Mouse (Mus musculus): ENCODE results near the gene Rnf150. TPM values are rescaled to one million over a fixed set of nuclear protein-coding genes. Genes with fewer than 3 reads are reported as not detected.
A peak's percentile ranks its signal among the peaks of the same experiment; 100 is the strongest.

Rnf150 gene
- polyA plus RNA-seq, 1 experiment from 2014 or later = 35.2 TPM

GRCm38 (mm10) chr8:83090446-83090845, 227.3 kb downstream of the Rnf150 start:
- Histone ChIP-seq H3K36me3 (ENCODE audit: inconsistent target) (no peaks in the 10 kb centered on the region), H3K79me2 (ENCODE audit: inconsistent target) (no peaks in the 10 kb centered on the region), H3K27ac (no peak overlapping the region), H3K4me3 (ENCODE audit: inconsistent target) (no peak overlapping the region)
- WGBS (ENCODE audit: missing documents) = 82% methylated on average over 4 of the region's 4 CpGs

- 18% methylated on average over 1 of the region's 1 CpGs for WGBS (ENCODE audit: missing documents)
- H3K36me3 ChIP-seq (ENCODE audit: inconsistent target) = no peaks in the 10 kb centered on the region
- H3K27ac ChIP-seq = no peak overlapping the region
- H3K4me3 ChIP-seq (ENCODE audit: inconsistent target) = no peak overlapping the region
- no peaks in the 10 kb centered on the region for H3K79me2 ChIP-seq (ENCODE audit: inconsistent target)
Measured at GRCm38 (mm10) chr8:83100041-83100440, 236.9 kb downstream of the Rnf150 start.

GRCm38 (mm10) chr8:83102957-83103510, 239.9 kb downstream of the Rnf150 start:
- 6% methylated on average over 7 of the region's 7 CpGs for WGBS (ENCODE audit: missing documents)
- H3K27ac ChIP-seq = peak overlapping the region; percentile 94
- no peak overlapping the region for H3K4me3 ChIP-seq (ENCODE audit: inconsistent target)
- H3K79me2 ChIP-seq (ENCODE audit: inconsistent target) = no peaks in the 10 kb centered on the region
- no peaks in the 10 kb centered on the region for H3K36me3 ChIP-seq (ENCODE audit: inconsistent target)

GRCm38 (mm10) chr8:83103968-83104367, 240.8 kb downstream of the Rnf150 start:
- H3K27ac ChIP-seq = peak overlapping the region; percentile 94
- H3K4me3 ChIP-seq (ENCODE audit: inconsistent target) = no peak overlapping the region
- no peaks in the 10 kb centered on the region for H3K79me2 ChIP-seq (ENCODE audit: inconsistent target)
- H3K36me3 ChIP-seq (ENCODE audit: inconsistent target) = no peaks in the 10 kb centered on the region
- WGBS (ENCODE audit: missing documents) = 3% methylated on average over 2 of the region's 2 CpGs

- H3K36me3 ChIP-seq (ENCODE audit: inconsistent target) = no peaks in the 10 kb centered on the region
- H3K4me3 ChIP-seq (ENCODE audit: inconsistent target) = no peak overlapping the region
- H3K79me2 ChIP-seq (ENCODE audit: inconsistent target) = no peaks in the 10 kb centered on the region
- peak overlapping the region; percentile 15 for H3K27ac ChIP-seq
- 46% methylated on average over 7 of the region's 7 CpGs for WGBS (ENCODE audit: missing documents)
Measured at GRCm38 (mm10) chr8:83109756-83110155, 246.6 kb downstream of the Rnf150 start.

GRCm38 (mm10) chr8:83110177-83110576, 247.0 kb downstream of the Rnf150 start:
- Histone ChIP-seq H3K4me3 (ENCODE audit: inconsistent target) (no peak overlapping the region), H3K79me2 (ENCODE audit: inconsistent target) (no peaks in the 10 kb centered on the region), H3K27ac (peak overlapping the region; percentile 15; the same call in 1 of the 2 replicates), H3K36me3 (ENCODE audit: inconsistent target) (no peaks in the 10 kb centered on the region)
- WGBS (ENCODE audit: missing documents) = 84% methylated on average over 5 of the region's 5 CpGs

- Histone ChIP-seq H3K79me2 (ENCODE audit: inconsistent target) (no peaks in the 10 kb centered on the region), H3K4me3 (ENCODE audit: inconsistent target) (no peak overlapping the region), H3K27ac (no peak overlapping the region), H3K36me3 (ENCODE audit: inconsistent target) (no peaks in the 10 kb centered on the region)
- 63% methylated on average over 2 of the region's 2 CpGs for WGBS (ENCODE audit: missing documents)
Measured at GRCm38 (mm10) chr8:83135086-83135485, 271.9 kb downstream of the Rnf150 start.

- H3K4me3 ChIP-seq (ENCODE audit: inconsistent target) = no peak overlapping the region
- WGBS (ENCODE audit: missing documents) = 30% methylated on average over 1 of the region's 1 CpGs
- no peaks in the 10 kb centered on the region for H3K79me2 ChIP-seq (ENCODE audit: inconsistent target)
- peak overlapping the region; percentile 95 for H3K27ac ChIP-seq
- H3K36me3 ChIP-seq (ENCODE audit: inconsistent target) = no peaks in the 10 kb centered on the region
Measured at GRCm38 (mm10) chr8:83140068-83140467, 276.9 kb downstream of the Rnf150 start.

- Histone ChIP-seq H3K27ac (peak overlapping the region; percentile 95), H3K4me3 (ENCODE audit: inconsistent target) (no peak overlapping the region), H3K36me3 (ENCODE audit: inconsistent target) (no peaks in the 10 kb centered on the region), H3K79me2 (ENCODE audit: inconsistent target) (no peaks in the 10 kb centered on the region)
- 0% methylated on average over 3 of the region's 3 CpGs for WGBS (ENCODE audit: missing documents)
Measured at GRCm38 (mm10) chr8:83140701-83141111, 277.6 kb downstream of the Rnf150 start.

Other genes with a start within 250 kb of the Rnf150 start
- 26.0 to 40.5 TPM (median 30.3 TPM) in 3 replicates for gene Zfp330, start 89.2 kb upstream of the Rnf150 start, polyA plus RNA-seq (2018)

Measured in macrophage (primary cell).